Mouse (Mus musculus): ENCODE measurements around the gene Zfp871. TPM values are rescaled to one million over a fixed set of nuclear protein-coding genes. Genes with fewer than 3 reads are reported as not detected.

The Zfp871 gene
- polyA plus RNA-seq (2015; fragmentation: Illumina TruSeq; extraction: RNeasy Lipid Tissue Mini Kit (QIAGEN cat#74804); ENCODE audit: insufficient read depth, low read depth, low replicate concordance): 5.8 TPM

GRCm38 (mm10) chr17:32788094-32788559 is at the start of gene Zfp871:
Gene Zfp871, minus strand, starts transcription at chr17:32788287.

GRCm38 (mm10) chr17:32829540-32830417 is 41.7 kb upstream of the Zfp871 start, which contains the start of gene Zfp799:
Gene Zfp799, minus strand, starts transcription at chr17:32830261.

GRCm38 (mm10) chr17:32809544-32810374 is 21.7 kb upstream of the Zfp871 start, which contains the start of gene Zfp811:
Gene Zfp811, minus strand, starts transcription at chr17:32809931.

Other genes with a start within 250 kb of the Zfp871 start
- not detected for gene Cyp4f37, start 167.0 kb downstream of the Zfp871 start, polyA plus RNA-seq (2015; fragmentation: Illumina TruSeq; extraction: RNeasy Lipid Tissue Mini Kit (QIAGEN cat#74804); ENCODE audit: insufficient read depth, low read depth, low replicate concordance)
- not detected for gene Cyp4f40, start 129.4 kb downstream of the Zfp871 start, polyA plus RNA-seq (2015; fragmentation: Illumina TruSeq; extraction: RNeasy Lipid Tissue Mini Kit (QIAGEN cat#74804); ENCODE audit: insufficient read depth, low read depth, low replicate concordance)
- 0.70 TPM for gene Cyp4f15, start 102.7 kb downstream of the Zfp871 start, polyA plus RNA-seq (2015; fragmentation: Illumina TruSeq; extraction: RNeasy Lipid Tissue Mini Kit (QIAGEN cat#74804); ENCODE audit: insufficient read depth, low read depth, low replicate concordance)
- 0.66 TPM for gene Zfp811, start 21.6 kb upstream of the Zfp871 start, polyA plus RNA-seq (2015; fragmentation: Illumina TruSeq; extraction: RNeasy Lipid Tissue Mini Kit (QIAGEN cat#74804); ENCODE audit: insufficient read depth, low read depth, low replicate concordance)
- gene Zfp799, start 42.0 kb upstream of the Zfp871 start, polyA plus RNA-seq (2015; fragmentation: Illumina TruSeq; extraction: RNeasy Lipid Tissue Mini Kit (QIAGEN cat#74804); ENCODE audit: insufficient read depth, low read depth, low replicate concordance): 0.79 TPM
- gene Zfp870, start 103.4 kb upstream of the Zfp871 start, polyA plus RNA-seq (2015; fragmentation: Illumina TruSeq; extraction: RNeasy Lipid Tissue Mini Kit (QIAGEN cat#74804); ENCODE audit: insufficient read depth, low read depth, low replicate concordance): 1.5 TPM
- gene Cyp4f14, start 129.1 kb upstream of the Zfp871 start, polyA plus RNA-seq (2015; fragmentation: Illumina TruSeq; extraction: RNeasy Lipid Tissue Mini Kit (QIAGEN cat#74804); ENCODE audit: insufficient read depth, low read depth, low replicate concordance): 0.66 TPM
- gene Cyp4f13, start 159.1 kb upstream of the Zfp871 start, polyA plus RNA-seq (2015; fragmentation: Illumina TruSeq; extraction: RNeasy Lipid Tissue Mini Kit (QIAGEN cat#74804); ENCODE audit: insufficient read depth, low read depth, low replicate concordance): 31.3 TPM
- gene Zfp472, start 177.5 kb upstream of the Zfp871 start, polyA plus RNA-seq (2015; fragmentation: Illumina TruSeq; extraction: RNeasy Lipid Tissue Mini Kit (QIAGEN cat#74804); ENCODE audit: insufficient read depth, low read depth, low replicate concordance): 1.3 TPM
- gene Zfp952, start 204.8 kb upstream of the Zfp871 start, polyA plus RNA-seq (2015; fragmentation: Illumina TruSeq; extraction: RNeasy Lipid Tissue Mini Kit (QIAGEN cat#74804); ENCODE audit: insufficient read depth, low read depth, low replicate concordance): 3.6 TPM
- gene Zfp763, start 245.1 kb upstream of the Zfp871 start, polyA plus RNA-seq (2015; fragmentation: Illumina TruSeq; extraction: RNeasy Lipid Tissue Mini Kit (QIAGEN cat#74804); ENCODE audit: insufficient read depth, low read depth, low replicate concordance): 0.78 TPM

All from pancreas, adult 10 weeks (tissue).